Mouse (Mus musculus) left cerebral cortex, postnatal 36 days (tissue): ENCODE measurements at regions not wholly inside any gene's neighbourhood (a gene's known extent, or its start where the extent isn't known, plus 50 kb on each side); places are given as distances from the start of the nearest gene placed in this dataset.
A peak's percentile ranks its signal among the peaks of the same experiment; 100 is the strongest.

Experiments used
- DNase-seq, 2 experiments: peaks; one replicate each; pipeline ENCODE4 v3.0.0; 2021 to 2022; ENCODE audit warnings: low spot score in 2 of 2, mixed read lengths in 1 of 2
- intact Hi-C: fragments of 180-260 bp; cut with DNase I; formaldehyde crosslinking; loops from one replicate; pipeline ENCODE4 v1.15.1; 2025

- no peak for DNase-seq
Measured at GRCm38 (mm10) chr1:169872865-169873264, 55.6 kb upstream of the Ccdc190 start.

GRCm38 (mm10) chr1:169868636-169869035 is 59.8 kb upstream of the Ccdc190 start:
- intact Hi-C loops, result no loop called here
- peak; percentile 32 to 37 for DNase-seq

More at GRCm38 (mm10) chr1:169872865-169873264, 55.6 kb upstream of the Ccdc190 start:
- intact Hi-C loops, result no loop called here

- no peak for DNase-seq
- intact Hi-C loops, result no loop called here
Measured at GRCm38 (mm10) chr1:169867453-169867852, 61.0 kb upstream of the Ccdc190 start.

- DNase-seq, result no peak
- intact Hi-C loops, result no loop called here
Measured at GRCm38 (mm10) chr1:169866840-169867239, 61.6 kb upstream of the Ccdc190 start.

GRCm38 (mm10) chr1:169859041-169859440 is 69.4 kb upstream of the Ccdc190 start:
- intact Hi-C loops, result no loop called here
- DNase-seq, result no peak

- intact Hi-C loops, result no loop called here
- no peak for DNase-seq
Measured at GRCm38 (mm10) chr1:169851663-169852062, 76.8 kb upstream of the Ccdc190 start.

- DNase-seq, result no peak
- intact Hi-C loops, result no loop called here
Measured at GRCm38 (mm10) chr1:169848254-169849015, 80.0 kb upstream of the Ccdc190 start.

GRCm38 (mm10) chr1:169842490-169842889 is 86.0 kb upstream of the Ccdc190 start:
- intact Hi-C loops, result no loop called here
- DNase-seq, result no peak

- intact Hi-C loops, result no loop called here
- DNase-seq, result peak in 1 of 2 experiments; percentile 32
Measured at GRCm38 (mm10) chr1:169840948-169841347, 87.5 kb upstream of the Ccdc190 start.

- intact Hi-C loops, result no loop called here
- no peak for DNase-seq
Measured at GRCm38 (mm10) chr1:169840056-169840728, 88.3 kb upstream of the Ccdc190 start.

- DNase-seq, result no peak
- intact Hi-C loops, result loop anchor here (5.0 kb wide), 2 partner anchors 64 to 384 kb away; partner anchors contain the start of gene Uhmk1
Measured at GRCm38 (mm10) chr1:169833385-169833784, 85.9 kb upstream of the Rgs4 start.

GRCm38 (mm10) chr1:169831326-169832066 is 84.1 kb upstream of the Rgs4 start:
- intact Hi-C loops, result loop anchor here (5.0 kb wide), 2 partner anchors 66 to 386 kb away; partner anchors contain the start of gene Uhmk1
- DNase-seq, result no peak

- DNase-seq, result no peak
- intact Hi-C loops, result loop anchor here (5.0 kb wide), 2 partner anchors 67 to 387 kb away; partner anchors contain the start of gene Uhmk1
Measured at GRCm38 (mm10) chr1:169830596-169830995, 83.2 kb upstream of the Rgs4 start.

GRCm38 (mm10) chr1:169822034-169822433 is 74.6 kb upstream of the Rgs4 start:
- intact Hi-C loops, result loop anchor here (5.0 kb wide), 1 partner anchor 75 kb away; the partner anchor contains the start of gene Rgs4
- no peak for DNase-seq

GRCm38 (mm10) chr1:169819404-169819949 is 72.0 kb upstream of the Rgs4 start:
- intact Hi-C loops, result loop anchor here (5.0 kb wide), 2 partner anchors 63 to 78 kb away; no protein-coding TSS in a partner anchor
- no peak for DNase-seq

GRCm38 (mm10) chr1:169816939-169817338 is 69.5 kb upstream of the Rgs4 start:
- intact Hi-C loops, result loop anchor here (5.0 kb wide), 2 partner anchors 65 to 80 kb away; no protein-coding TSS in a partner anchor
- no peak for DNase-seq

- intact Hi-C loops, result no loop called here
- DNase-seq, result no peak
Measured at GRCm38 (mm10) chr1:169812512-169813101, 65.2 kb upstream of the Rgs4 start.

- intact Hi-C loops, result no loop called here
- DNase-seq, result peak in 1 of 2 experiments; percentile 30
Measured at GRCm38 (mm10) chr1:169803428-169804138, 56.1 kb upstream of the Rgs4 start.

GRCm38 (mm10) chr1:169802868-169803267 is 55.4 kb upstream of the Rgs4 start:
- intact Hi-C loops, result no loop called here
- no peak for DNase-seq
